Mouse (Mus musculus) testis, postnatal 10 days (tissue): ENCODE results near the gene Por.

Source experiments
- DNase-seq: peaks from one replicate; pipeline ENCODE4 v3.0.0; 2021; ENCODE audit warnings: low spot score

Por gene

DNA sequence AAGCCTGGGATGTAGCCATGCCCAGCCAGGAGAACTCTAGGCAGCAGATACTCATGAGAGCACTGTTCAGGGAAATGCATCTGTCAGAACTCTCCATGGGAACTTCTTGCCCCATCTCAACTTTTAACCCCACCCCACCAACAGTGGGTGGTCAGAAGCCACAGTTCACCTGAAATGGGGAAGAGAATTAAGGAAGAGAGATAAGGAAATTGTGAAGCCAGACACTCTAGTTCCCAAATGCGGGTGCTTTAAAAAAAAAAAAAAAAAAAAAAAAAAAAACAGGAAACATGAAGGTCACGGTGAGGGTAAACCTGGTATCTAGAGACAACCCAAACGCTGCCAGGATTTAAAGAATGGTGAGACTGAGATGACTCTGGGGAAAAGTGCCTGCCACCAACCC, 102.7 kb downstream of the Por start:
- no peak for DNase-seq

DNA sequence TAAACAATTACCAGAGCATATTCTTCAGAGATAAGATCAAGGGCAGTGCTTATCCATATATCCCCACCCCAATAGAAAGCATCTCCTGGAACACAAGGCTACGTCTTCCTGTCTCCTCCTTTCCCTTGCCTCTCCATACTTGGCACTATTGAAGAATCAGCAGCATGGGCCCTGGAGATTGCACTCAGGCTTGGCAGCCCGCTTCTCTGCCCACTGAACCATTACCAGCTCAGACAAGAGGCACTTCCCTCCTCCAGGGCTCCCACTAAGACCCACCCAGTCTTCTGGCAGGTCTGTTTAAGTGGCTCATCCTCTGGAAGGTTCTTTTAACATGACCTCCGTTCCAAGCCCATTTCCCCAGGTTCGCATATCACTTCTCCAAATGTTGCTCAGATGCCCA, 106.7 kb downstream of the Por start:
- DNase-seq: no peak

DNA sequence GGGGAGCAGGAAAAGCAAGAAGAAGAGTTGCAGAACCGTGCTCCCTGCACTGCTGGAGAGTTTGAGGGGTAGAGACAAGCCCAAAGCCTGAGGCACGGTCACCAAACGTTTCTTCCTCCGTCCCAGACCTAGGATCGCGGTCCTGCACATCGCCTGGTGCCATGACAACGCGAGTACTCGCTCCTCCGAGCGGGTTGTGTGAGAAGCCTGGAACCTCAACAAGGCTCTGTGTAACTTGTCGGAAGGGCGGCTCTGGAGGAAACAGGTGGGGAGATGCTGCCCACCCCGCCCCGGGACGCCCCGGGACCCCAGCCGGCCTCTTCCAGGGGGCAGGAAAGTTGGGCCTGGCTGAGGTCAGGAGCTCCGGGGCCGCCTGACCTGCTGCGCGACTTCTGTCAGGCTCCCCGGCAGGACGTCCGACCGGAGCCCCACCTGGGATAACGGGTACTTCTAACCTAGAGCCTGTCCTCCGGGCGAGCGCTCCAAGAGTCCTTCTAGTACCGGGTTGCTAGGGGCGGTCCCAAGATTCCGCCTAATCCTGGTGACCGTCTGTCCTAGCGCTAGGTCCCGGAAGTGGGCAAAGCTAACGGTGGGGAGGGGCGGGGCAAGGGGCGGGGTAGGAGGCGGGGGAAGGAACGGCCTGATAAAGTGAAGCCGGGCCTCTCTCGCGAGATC, 108.1 kb downstream of the Por start, which contains the start of gene Styxl1:
Gene Styxl1 (minus strand): TSS at position 590 of the 675 bp plus-strand sequence.
- no peak for DNase-seq

DNA sequence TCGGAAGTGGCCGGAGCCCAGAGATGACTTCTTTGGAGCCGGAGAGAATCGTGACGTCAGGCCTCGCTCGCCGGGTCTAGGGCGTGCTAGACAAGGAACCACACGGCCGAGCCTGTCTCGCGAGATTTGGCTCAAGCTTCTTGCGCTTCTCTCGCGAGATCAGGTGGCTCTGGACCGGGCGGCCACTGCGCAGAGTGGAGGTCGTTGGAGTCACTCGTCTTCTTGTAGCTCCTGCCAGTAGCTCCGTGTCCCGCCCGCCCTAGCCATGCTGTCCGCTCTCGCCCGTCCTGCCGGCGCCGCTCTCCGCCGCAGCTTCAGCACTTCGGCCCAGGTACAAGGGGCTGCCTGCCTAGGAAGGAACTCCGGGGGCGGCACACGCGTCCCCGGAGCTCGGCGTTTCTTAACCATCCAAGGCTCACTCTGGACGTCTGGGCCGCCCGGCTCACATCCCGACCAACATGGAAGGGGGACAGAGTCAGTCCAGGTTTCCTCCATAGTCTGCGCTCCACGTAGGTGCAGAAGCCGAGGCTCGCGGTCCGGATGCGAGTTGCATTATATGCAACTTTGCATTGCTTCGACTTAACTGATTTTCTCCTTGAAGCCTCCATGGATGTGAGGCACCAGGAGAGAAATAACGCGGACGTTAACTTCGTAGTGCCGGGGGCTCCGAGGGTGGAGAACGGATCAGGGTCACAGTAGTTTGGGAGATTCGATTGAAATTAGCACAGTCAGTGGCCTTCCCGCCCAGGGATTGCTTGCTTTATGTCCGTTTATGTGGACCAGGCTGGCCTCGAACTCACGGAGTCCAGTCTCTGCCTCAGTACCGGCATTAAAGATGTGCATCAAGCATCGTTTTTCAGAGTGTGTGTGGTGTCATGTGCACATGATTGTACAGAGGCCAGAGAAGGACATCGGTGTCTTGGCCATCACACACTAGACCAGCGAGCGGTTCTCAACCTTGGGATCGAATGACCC, 108.9 kb downstream of the Por start, which contains the start of gene Mdh2:
Gene Mdh2 (plus strand): TSS at position 10 of the 975 bp plus-strand sequence.
- DNase-seq: peak; percentile 99

DNA sequence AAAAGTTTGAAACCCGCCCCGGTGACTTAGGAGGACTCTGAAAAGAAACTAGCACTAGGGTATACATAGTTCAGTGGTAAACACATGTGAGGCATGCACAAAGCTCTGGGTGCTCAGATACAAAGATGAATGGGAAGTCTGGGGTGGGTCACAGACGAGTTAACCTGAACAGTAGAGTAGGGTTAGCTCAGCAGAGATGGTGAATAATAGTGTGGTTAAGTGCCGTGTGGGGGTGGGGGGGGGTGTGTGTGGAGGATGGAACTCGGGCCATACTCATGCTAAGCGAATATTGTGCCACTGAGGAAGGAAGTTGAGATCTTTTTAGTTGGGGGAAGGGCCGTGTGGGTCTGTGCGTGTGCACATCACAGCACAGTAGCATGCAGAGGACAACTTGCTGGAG, 110.5 kb downstream of the Por start:
- DNase-seq: no peak

DNA sequence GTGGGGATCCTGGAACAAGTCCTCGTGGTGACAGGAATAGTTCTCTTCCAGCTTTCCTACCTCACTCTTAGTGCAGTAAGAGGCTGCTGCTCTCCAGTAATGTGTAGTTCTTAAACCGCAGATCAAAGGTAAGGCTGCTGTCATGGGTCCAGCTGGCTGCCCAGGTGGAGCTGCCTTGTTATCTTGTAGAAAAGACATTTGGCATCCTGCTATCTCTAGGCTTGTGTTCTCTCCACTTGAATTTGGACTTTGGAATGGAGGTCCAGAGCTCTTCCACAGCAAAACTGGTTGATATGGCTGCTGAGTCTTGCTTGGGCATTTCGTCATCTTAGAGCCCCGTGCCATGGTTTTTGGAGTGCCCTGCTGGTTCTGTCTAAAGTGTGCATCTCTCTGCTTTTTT, 113.1 kb downstream of the Por start:
- DNase-seq: no peak
